Mouse (Mus musculus): ENCODE measurements around the gene Rnf181.

Rnf181 gene

DNA sequence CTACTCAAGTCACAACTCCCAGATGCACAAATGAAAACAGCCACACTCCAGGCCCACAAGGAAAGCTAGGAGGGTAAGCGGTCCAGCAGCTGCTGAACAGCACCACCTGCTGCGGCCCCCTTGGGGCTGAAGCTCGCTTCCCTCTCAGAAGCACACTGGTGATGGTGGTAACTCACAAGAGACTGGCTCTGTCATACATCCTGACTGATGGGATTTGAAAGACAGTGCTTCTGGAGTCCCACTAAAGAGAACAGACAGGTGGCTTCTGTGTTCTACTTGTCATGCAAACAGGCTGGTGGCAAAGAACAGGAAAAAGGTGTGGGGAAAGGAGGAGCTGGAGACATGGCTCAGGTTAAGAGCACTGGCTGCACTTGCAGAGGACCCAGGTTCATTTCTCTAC lies 43.8 kb downstream of the Rnf181 start:
- DNase-seq: no peak

DNA sequence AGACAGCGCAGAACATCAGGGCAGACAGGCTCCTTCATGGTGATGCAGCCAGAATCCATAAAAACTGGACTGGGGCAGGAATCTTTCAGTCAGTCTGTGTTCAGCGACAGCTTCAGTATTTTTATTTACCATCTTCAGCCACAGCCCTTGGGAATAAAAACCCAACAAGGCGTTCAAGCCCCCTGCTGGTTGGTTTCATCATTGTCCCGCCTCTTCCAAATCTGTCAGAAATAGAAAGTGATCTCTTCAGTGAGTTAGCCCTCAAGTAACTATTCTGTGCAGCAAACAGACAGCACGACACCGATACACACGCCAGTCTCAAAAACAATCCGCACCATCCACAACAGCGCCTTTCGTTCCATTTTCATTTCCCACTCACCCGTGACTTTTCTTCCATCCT lies 47.7 kb downstream of the Rnf181 start:
- peak; percentile 42 for DNase-seq

DNA sequence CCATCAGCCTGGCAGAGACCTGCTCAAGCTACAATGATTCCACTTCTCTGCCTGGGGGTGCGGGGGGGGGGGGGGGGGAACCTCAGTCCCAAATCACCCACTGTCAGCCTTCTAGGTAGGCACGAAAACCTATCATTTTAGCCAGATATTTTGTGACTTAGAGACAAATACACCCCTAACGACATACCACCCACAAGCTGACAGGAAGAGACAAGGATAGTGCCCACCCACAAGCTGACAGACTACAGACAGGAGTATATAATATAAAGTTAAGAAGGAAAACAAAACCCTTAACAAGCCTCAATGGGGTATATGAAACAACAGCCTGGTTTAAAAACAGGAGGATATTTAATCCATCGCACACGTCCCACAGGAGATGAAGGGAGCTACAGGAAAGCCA lies 48.3 kb downstream of the Rnf181 start:
- no peak for DNase-seq

DNA sequence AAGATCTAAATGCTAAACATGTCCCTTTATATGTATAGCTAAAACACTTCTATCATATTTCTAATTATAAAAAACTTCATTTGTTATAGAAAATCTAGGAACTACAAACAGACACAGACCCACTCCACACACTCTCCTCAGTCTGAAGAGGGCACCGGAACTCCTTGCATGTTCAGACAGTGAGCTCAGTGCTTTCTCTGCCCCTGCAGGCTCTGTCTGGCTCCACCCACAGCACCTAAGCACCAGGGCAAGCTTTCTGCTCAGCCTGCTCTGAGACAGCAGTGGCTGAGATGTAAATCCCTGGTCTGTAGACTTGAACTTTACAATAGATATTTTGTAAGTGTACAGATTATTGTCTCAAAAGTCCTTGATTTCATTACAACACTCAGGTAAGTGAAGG lies 50.7 kb downstream of the Rnf181 start:
- no peak for DNase-seq

DNA sequence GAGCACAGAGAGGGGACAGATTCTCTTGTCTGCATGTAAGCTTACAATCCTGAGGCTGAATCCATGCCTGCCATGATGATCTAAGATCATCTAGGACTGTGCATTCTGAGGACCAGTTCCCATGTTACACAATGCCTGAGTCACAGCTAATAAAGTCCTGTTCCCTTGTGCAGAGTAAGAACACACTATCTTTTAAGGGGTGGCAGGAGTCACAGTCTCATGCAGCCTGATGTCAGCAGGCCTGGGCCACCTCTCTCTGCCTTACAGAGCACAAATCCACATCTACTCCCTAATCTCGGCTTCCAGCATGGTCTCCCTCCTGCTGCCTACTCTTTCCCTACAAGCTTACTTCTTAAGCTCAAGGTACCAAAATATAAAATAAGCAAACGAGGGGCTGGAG lies 51.4 kb downstream of the Rnf181 start:
- DNase-seq: no peak

DNA sequence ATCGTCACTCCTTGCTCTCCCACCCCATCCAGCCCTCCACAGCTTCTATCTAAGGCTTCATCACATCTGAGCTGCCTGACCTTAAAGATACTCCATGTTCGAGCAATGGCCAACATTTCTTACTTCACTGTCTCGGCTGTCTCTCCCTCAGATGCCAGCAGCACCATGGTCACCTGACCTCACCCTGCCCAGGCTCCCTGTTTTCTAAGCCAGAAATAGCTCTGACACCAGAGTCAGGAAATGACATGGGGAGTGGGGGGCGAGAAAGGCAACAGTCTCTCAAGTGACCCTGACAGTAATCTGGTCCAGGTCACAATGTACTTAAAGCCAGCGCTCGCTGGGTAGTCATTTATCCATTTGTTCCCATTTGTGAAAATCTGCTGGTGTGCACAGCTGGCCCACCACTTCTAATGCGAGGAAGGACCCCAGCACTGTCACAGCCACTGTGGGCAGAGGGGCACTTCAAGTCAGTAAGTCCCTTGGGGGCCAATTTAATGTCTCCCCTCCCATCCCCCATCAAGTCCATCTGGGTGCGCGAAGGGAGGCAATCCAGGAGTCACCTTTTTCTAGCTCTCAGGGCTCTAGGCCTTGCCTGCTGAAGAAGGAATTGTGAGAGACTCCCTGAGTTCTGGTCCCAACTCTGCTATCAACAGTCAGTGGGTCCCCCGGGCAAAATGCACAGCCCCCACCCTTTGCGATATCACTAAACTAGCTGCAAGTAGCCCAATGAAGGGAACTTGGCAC lies 53.5 kb downstream of the Rnf181 start:
- no peak for DNase-seq

DNA sequence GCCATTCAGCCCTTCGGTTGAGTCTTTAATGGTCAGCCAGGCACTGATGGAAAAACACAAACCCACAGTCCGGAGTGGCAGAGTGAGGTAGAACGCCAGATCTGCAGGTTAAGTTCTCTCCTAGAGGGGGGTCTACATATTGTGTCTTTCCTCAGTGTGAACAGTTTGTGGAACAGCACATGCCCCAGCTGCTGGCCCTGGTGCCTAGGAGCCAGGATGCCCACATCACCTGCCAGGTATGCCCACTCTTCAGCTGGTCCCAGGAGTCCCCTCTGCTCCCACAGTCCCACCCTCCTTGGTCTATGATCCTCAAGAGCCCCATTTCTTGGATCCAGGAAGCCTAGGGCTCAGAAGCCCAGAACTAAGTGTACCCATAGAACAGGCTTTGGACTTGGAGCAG lies 54.6 kb downstream of the Rnf181 start:
- no peak for DNase-seq

All from retina, postnatal 1 day (tissue).